Mouse (Mus musculus): ENCODE measurements around the gene Ptprg.

- no peak for TF ChIP-seq CTCF (IDR thresholded peaks at IDR 0.05; ENCODE audit: low read depth)
- no peak for TF ChIP-seq EP300 (IDR thresholded peaks at IDR 0.05; ENCODE audit: low read depth)
These were observed 635 bp upstream of the Ptprg start for GRCm38 (mm10) chr14:11552521-11553272.
